Mouse (Mus musculus): Measurements from ENCODE around the gene Kifc1. TPM values are rescaled to one million over a fixed set of nuclear protein-coding genes. Genes with fewer than 3 reads are reported as not detected.
"Not testable (repeated sequence)": the region's sequence is repeated elsewhere in the genome, so short reads cannot be mapped to it uniquely, and the experiment has no call there.

Gene Kifc1
- polyA plus RNA-seq, 1 experiment from 2014 or later: 6.7 TPM

DNA sequence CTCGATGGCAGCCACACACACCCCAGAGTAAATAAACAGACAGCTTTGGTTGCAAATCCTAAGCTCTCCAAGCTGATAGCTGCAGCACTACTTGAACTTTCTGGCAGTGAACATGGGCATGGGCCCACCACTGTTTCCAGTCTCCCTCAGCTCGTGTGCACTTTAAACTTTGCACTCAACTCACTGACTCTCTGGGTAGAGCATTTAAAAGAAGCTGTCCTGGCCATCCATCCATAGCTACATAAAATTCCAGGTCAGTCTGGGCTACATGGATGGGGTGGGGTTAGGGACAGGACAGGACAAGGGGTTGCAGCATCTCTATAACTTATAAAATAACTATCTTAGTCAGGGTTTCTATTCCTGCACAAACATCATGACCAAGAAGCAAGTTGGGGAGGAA is 2.7 kb downstream of the Kifc1 start:
- not testable (repeated sequence) for H3K9ac ChIP-seq (ENCODE audit: low read length); H3K4me1 ChIP-seq (replicated peaks; ENCODE audit: control insufficient read depth, insufficient read depth, low read length); DNase-seq (ENCODE audit: low spot score); ATAC-seq (replicated peaks; ENCODE audit: low FRiP score, low TSS enrichment, low read depth); H3K27ac ChIP-seq (ENCODE audit: low read depth); H3K27me3 ChIP-seq (replicated peaks; ENCODE audit: control insufficient read depth, insufficient read depth, low read length); H3K4me2 ChIP-seq (ENCODE audit: low read length); H3K4me3 ChIP-seq (ENCODE audit: low read depth, low read length); H3K9me3 ChIP-seq (ENCODE audit: control insufficient read depth, low read length)
- WGBS: 37% methylated on average over 2 of the region's 2 CpGs
- peaks cover 14% of the 10 kb centered on the region for H3K36me3 ChIP-seq (ENCODE audit: control insufficient read depth, insufficient read depth, low read length)

DNA sequence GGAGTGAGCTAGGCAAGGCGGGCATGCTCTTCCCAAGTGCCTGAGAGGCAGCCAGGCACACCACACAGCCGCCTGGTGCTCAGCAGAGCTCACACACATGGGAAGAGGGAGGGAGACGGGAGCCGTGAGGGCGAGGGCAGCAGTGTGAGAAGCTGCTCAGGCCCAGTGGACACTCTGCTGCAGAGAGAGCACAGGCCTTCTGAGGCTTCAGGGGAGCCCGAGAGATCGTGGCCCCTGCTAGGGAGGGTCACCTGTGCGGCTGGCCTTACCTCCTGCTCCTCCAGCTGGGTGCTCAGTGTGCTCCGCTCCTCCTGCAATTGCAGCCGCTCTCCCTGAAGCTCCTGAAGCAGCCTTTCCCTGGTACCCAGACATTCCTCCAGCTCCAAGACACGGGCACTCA is 6.1 kb downstream of the Kifc1 start:
- WGBS: 93% methylated on average over 10 of the region's 11 CpGs
- H3K27me3 ChIP-seq (replicated peaks; ENCODE audit: control insufficient read depth, insufficient read depth, low read length); H3K4me1 ChIP-seq (replicated peaks; ENCODE audit: control insufficient read depth, insufficient read depth, low read length); H3K27ac ChIP-seq (ENCODE audit: low read depth); DNase-seq (ENCODE audit: low spot score); ATAC-seq (replicated peaks; ENCODE audit: low FRiP score, low TSS enrichment, low read depth); H3K9ac ChIP-seq (ENCODE audit: low read length); H3K9me3 ChIP-seq (ENCODE audit: control insufficient read depth, low read length); H3K4me2 ChIP-seq (ENCODE audit: low read length); H3K4me3 ChIP-seq (ENCODE audit: low read depth, low read length): not testable (repeated sequence)
- H3K36me3 ChIP-seq (ENCODE audit: control insufficient read depth, insufficient read depth, low read length): peaks cover 36% of the 10 kb centered on the region

- not testable (repeated sequence) for H3K27me3 ChIP-seq (replicated peaks; ENCODE audit: control insufficient read depth, insufficient read depth, low read length); ATAC-seq (replicated peaks; ENCODE audit: low FRiP score, low TSS enrichment, low read depth)
Observed at GRCm38 (mm10) chr17:33875797-33876196, 14.7 kb downstream of the Kifc1 start.

GRCm38 (mm10) chr17:33874411-33874810 is 16.1 kb downstream of the Kifc1 start:
- no peak for ATAC-seq (replicated peaks; ENCODE audit: low FRiP score, low TSS enrichment, low read depth)
- WGBS: 86% methylated on average over 11 of the region's 11 CpGs
- Histone ChIP-seq H3K36me3 (ENCODE audit: control insufficient read depth, insufficient read depth, low read length) (peaks cover 22% of the 10 kb centered on the region), H3K4me1 (replicated peaks; ENCODE audit: control insufficient read depth, insufficient read depth, low read length) (no peaks in the 10 kb centered on the region), H3K27me3 (replicated peaks; ENCODE audit: control insufficient read depth, insufficient read depth, low read length) (no peaks in the 10 kb centered on the region), H3K4me2 (ENCODE audit: low read length) (no peak overlapping the region), H3K9me3 (ENCODE audit: control insufficient read depth, low read length) (no peaks in the 10 kb centered on the region), H3K9ac (ENCODE audit: low read length) (no peak overlapping the region), H3K27ac (ENCODE audit: low read depth) (no peak overlapping the region), H3K4me3 (ENCODE audit: low read depth, low read length) (no peak overlapping the region)
- DNase-seq (ENCODE audit: low spot score): no peak

More at GRCm38 (mm10) chr17:33875797-33876196, 14.7 kb downstream of the Kifc1 start:
- WGBS: 79% methylated on average over 5 of the region's 5 CpGs
- H3K4me3 ChIP-seq (ENCODE audit: low read depth, low read length); H3K27ac ChIP-seq (ENCODE audit: low read depth); H3K4me1 ChIP-seq (replicated peaks; ENCODE audit: control insufficient read depth, insufficient read depth, low read length); H3K9me3 ChIP-seq (ENCODE audit: control insufficient read depth, low read length); H3K4me2 ChIP-seq (ENCODE audit: low read length); DNase-seq (ENCODE audit: low spot score); H3K9ac ChIP-seq (ENCODE audit: low read length): not testable (repeated sequence)
- peaks cover 28% of the 10 kb centered on the region for H3K36me3 ChIP-seq (ENCODE audit: control insufficient read depth, insufficient read depth, low read length)

- H3K4me1 ChIP-seq (replicated peaks; ENCODE audit: control insufficient read depth, insufficient read depth, low read length); H3K4me2 ChIP-seq (ENCODE audit: low read length); H3K27ac ChIP-seq (ENCODE audit: low read depth); H3K9ac ChIP-seq (ENCODE audit: low read length); H3K27me3 ChIP-seq (replicated peaks; ENCODE audit: control insufficient read depth, insufficient read depth, low read length); DNase-seq (ENCODE audit: low spot score); H3K9me3 ChIP-seq (ENCODE audit: control insufficient read depth, low read length); H3K4me3 ChIP-seq (ENCODE audit: low read depth, low read length); ATAC-seq (replicated peaks; ENCODE audit: low FRiP score, low TSS enrichment, low read depth): not testable (repeated sequence)
- peaks cover 18% of the 10 kb centered on the region for H3K36me3 ChIP-seq (ENCODE audit: control insufficient read depth, insufficient read depth, low read length)
- 79% methylated on average over 3 of the region's 12 CpGs for WGBS
Observed at GRCm38 (mm10) chr17:33873537-33873936, 16.9 kb downstream of the Kifc1 start, which contains the start of gene Gm7029. Gene Gm7029 (plus strand): TSS chr17:33873837.

GRCm38 (mm10) chr17:33865330-33866030 is 25.0 kb downstream of the Kifc1 start:
- Histone ChIP-seq H3K9me3 (ENCODE audit: control insufficient read depth, low read length) (no peaks in the 10 kb centered on the region), H3K27me3 (replicated peaks; ENCODE audit: control insufficient read depth, insufficient read depth, low read length) (no peaks in the 10 kb centered on the region), H3K4me2 (ENCODE audit: low read length) (no peak overlapping the region), H3K9ac (ENCODE audit: low read length) (no peak overlapping the region), H3K4me1 (replicated peaks; ENCODE audit: control insufficient read depth, insufficient read depth, low read length) (no peaks in the 10 kb centered on the region), H3K36me3 (ENCODE audit: control insufficient read depth, insufficient read depth, low read length) (no peaks in the 10 kb centered on the region), H3K4me3 (ENCODE audit: low read depth, low read length) (no peak overlapping the region), H3K27ac (ENCODE audit: low read depth) (no peak overlapping the region)
- ATAC-seq (replicated peaks; ENCODE audit: low FRiP score, low TSS enrichment, low read depth): no peak
- 38% methylated on average over 9 of the region's 9 CpGs for WGBS
- DNase-seq (ENCODE audit: low spot score): peak; percentile 58

DNA sequence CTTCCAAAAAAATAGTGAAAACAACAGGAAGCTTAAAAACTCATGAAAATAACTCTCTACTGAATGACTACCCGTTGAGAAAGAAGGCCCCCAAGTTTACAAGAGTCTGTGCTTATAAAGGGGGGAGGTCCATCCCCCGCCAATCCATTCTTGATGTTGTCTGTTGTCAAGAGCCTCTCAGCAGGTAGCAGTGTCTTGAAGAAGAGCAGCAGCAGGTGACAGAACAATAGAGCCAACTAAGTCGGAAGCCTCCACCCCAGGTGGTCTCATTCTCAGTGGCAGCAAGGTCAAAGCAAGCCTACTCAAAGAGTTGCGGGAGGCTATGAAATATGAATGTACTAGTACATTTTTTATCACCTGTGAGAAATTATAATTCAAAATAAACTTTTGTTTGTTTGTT is 32.6 kb downstream of the Kifc1 start:
- ATAC-seq (replicated peaks; ENCODE audit: low FRiP score, low TSS enrichment, low read depth) (no peak), DNase-seq (ENCODE audit: low spot score) (no peak)
- Histone ChIP-seq H3K9ac (ENCODE audit: low read length) (no peak overlapping the region), H3K4me2 (ENCODE audit: low read length) (no peak overlapping the region), H3K36me3 (ENCODE audit: control insufficient read depth, insufficient read depth, low read length) (no peaks in the 10 kb centered on the region), H3K4me1 (replicated peaks; ENCODE audit: control insufficient read depth, insufficient read depth, low read length) (no peaks in the 10 kb centered on the region), H3K27me3 (replicated peaks; ENCODE audit: control insufficient read depth, insufficient read depth, low read length) (no peaks in the 10 kb centered on the region), H3K27ac (ENCODE audit: low read depth) (no peak overlapping the region), H3K4me3 (ENCODE audit: low read depth, low read length) (no peak overlapping the region), H3K9me3 (ENCODE audit: control insufficient read depth, low read length) (no peaks in the 10 kb centered on the region)
- 86% methylated on average over 4 of the region's 4 CpGs for WGBS

- ATAC-seq (replicated peaks; ENCODE audit: low FRiP score, low TSS enrichment, low read depth): no peak
- Histone ChIP-seq H3K4me3 (ENCODE audit: low read depth, low read length) (no peak overlapping the region), H3K9me3 (ENCODE audit: control insufficient read depth, low read length) (no peaks in the 10 kb centered on the region), H3K27ac (ENCODE audit: low read depth) (no peak overlapping the region), H3K9ac (ENCODE audit: low read length) (no peak overlapping the region), H3K36me3 (ENCODE audit: control insufficient read depth, insufficient read depth, low read length) (peaks cover 24% of the 10 kb centered on the region), H3K27me3 (replicated peaks; ENCODE audit: control insufficient read depth, insufficient read depth, low read length) (no peaks in the 10 kb centered on the region), H3K4me2 (ENCODE audit: low read length) (no peak overlapping the region), H3K4me1 (replicated peaks; ENCODE audit: control insufficient read depth, insufficient read depth, low read length) (no peaks in the 10 kb centered on the region)
- DNase-seq (ENCODE audit: low spot score): no peak
- WGBS: 52% methylated on average over 1 of the region's 1 CpGs
Observed at GRCm38 (mm10) chr17:33851331-33851730, 39.1 kb downstream of the Kifc1 start.

GRCm38 (mm10) chr17:33848139-33848538 is 42.3 kb downstream of the Kifc1 start:
- Histone ChIP-seq H3K9me3 (ENCODE audit: control insufficient read depth, low read length) (no peaks in the 10 kb centered on the region), H3K9ac (ENCODE audit: low read length) (no peak overlapping the region), H3K27me3 (replicated peaks; ENCODE audit: control insufficient read depth, insufficient read depth, low read length) (no peaks in the 10 kb centered on the region), H3K4me1 (replicated peaks; ENCODE audit: control insufficient read depth, insufficient read depth, low read length) (peaks cover 11% of the 10 kb centered on the region; the same call in 1 of the 2 replicates), H3K4me3 (ENCODE audit: low read depth, low read length) (no peak overlapping the region), H3K27ac (ENCODE audit: low read depth) (no peak overlapping the region), H3K4me2 (ENCODE audit: low read length) (no peak overlapping the region), H3K36me3 (ENCODE audit: control insufficient read depth, insufficient read depth, low read length) (peaks cover 24% of the 10 kb centered on the region)
- ATAC-seq (replicated peaks; ENCODE audit: low FRiP score, low TSS enrichment, low read depth): no peak
- DNase-seq (ENCODE audit: low spot score): no peak
- 82% methylated on average over 8 of the region's 8 CpGs for WGBS

Data from intestine, embryonic 14.5 days (tissue).